Mouse (Mus musculus) liver, embryonic 14.5 days (tissue): ENCODE results near the gene Gm16429.
"Not testable (repeated sequence)": the region's sequence is repeated elsewhere in the genome, so short reads cannot be mapped to it uniquely, and the experiment has no call there.

Source experiments
- CTCF ChIP-seq: IDR thresholded peaks from 2 replicates; pipeline ENCODE4 v1.5.1; 2016; ENCODE audit warnings: antibody characterized with exemption, low read depth, control low read depth
- EP300 ChIP-seq: IDR thresholded peaks from 2 replicates; pipeline ENCODE4 v1.6.1; 2016; ENCODE audit warnings: antibody characterized with exemption, low read depth

GRCm38 (mm10) chr5:93928952-93929351 is at the start of gene Gm16429:
- not testable (repeated sequence) for TF ChIP-seq CTCF, EP300
